ENCODE assay signal across 9 mouse cellular contexts in the genomic region with DNA sequence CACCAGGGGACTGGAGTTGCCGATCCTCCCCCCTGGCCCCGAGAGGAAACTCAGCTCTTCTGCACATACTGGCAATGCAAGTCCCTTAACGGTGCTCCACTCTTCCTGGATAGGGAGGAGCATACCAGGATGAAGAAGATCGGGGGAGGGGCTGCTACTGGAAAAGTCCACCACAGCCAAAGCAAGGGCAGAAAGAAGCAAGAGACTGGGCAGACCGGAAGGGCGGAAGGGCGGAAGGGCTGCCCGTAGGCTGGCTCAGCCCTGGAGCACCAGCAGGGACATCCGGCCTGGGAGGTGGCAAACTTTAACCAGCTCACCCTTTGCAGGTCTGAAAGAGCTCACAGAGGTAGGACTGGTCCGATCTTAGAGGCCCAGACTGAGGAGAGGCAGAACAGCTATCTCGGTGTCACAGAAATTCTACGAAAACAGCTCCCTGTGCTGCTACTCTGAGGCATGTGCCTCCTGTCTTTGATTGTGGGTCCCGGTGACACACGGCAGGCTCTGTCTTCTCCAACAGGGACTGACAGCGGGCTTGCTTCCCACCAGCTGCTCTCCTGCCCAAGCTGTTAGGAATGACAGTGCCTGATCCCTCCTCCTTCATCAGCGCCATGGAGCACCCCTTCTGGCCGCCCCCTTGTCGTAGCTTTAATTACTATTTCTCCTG.
A peak's percentile ranks its signal among the peaks of the same experiment; 100 is the strongest.
DNase-seq lines count a peak whose midpoint lies in the region; ATAC-seq and TF ChIP-seq lines count a peak whose summit lies in the region.
"Had no signal": no experiment of that assay in that cellular context is flagged by ENCODE, and none has a peak within 500 bp of the region (broad histone marks: within the 10 kb centered on the region; RNA-seq: fewer than 3 reads in every experiment).

No protein-coding gene starts in this region.

- WGBS in kidney, embryonic 14.5 days: 58% methylated on average over 18 of the region's 18 CpGs
- WGBS in forebrain, postnatal 0 days: 60% methylated on average over 18 of the region's 18 CpGs
- 64% methylated on average over 18 of the region's 18 CpGs for WGBS in midbrain, postnatal 0 days

- no peaks in the 10 kb centered on the region for H3K27me3 ChIP-seq in kidney, embryonic 14.5 days (ENCODE audit: control insufficient read depth, insufficient read depth, low read length)
- no peaks in the 10 kb centered on the region for H3K27me3 ChIP-seq in forebrain, postnatal 0 days (ENCODE audit: insufficient read depth, low read length)
- H3K27me3 ChIP-seq in midbrain, postnatal 0 days (ENCODE audit: insufficient read depth, low read length): no peaks in the 10 kb centered on the region

- peaks cover 49% of the 10 kb centered on the region for H3K4me1 ChIP-seq in kidney, embryonic 14.5 days (ENCODE audit: control insufficient read depth, insufficient read depth, low read length)
- peaks cover 42% of the 10 kb centered on the region for H3K4me1 ChIP-seq in forebrain, postnatal 0 days (ENCODE audit: insufficient read depth)
- H3K4me1 ChIP-seq in midbrain, postnatal 0 days (ENCODE audit: insufficient read depth, low read length): peaks cover 14% of the 10 kb centered on the region

- no peak overlapping the region for H3K4me2 ChIP-seq in kidney, embryonic 14.5 days (replicated peaks; ENCODE audit: low read depth, low read length)
- H3K4me2 ChIP-seq in forebrain, postnatal 0 days (ENCODE audit: low read depth): no peak overlapping the region
- H3K4me2 ChIP-seq in midbrain, postnatal 0 days (ENCODE audit: low read depth, low read length, poor library complexity, severe bottlenecking): no peak overlapping the region

- no peaks in the 10 kb centered on the region for H3K9me3 ChIP-seq in kidney, embryonic 14.5 days (ENCODE audit: control insufficient read depth, low read length)
- no peaks in the 10 kb centered on the region for H3K9me3 ChIP-seq in forebrain, postnatal 0 days (ENCODE audit: low read length)
- H3K9me3 ChIP-seq in midbrain, postnatal 0 days (ENCODE audit: low read length): no peaks in the 10 kb centered on the region
- H3K9me3 ChIP-seq: G1E had no signal

- no peak for DNase-seq in kidney, adult 8-10 months
- peak; percentile 47 for DNase-seq in forebrain, postnatal 0 days
- DNase-seq in kidney, postnatal 25 days: peak; percentile 31 to 62
- no peak for DNase-seq in midbrain, postnatal 0 days (ENCODE audit: low spot score)
- no peak for DNase-seq in right cerebral cortex, postnatal 10 days (ENCODE audit: low spot score in 2 of 2)
- DNase-seq in adrenal gland, postnatal 14 days: no peak
- DNase-seq in cerebellum, postnatal 36 days: no peak

- H3K27ac ChIP-seq in kidney, embryonic 14.5 days (ENCODE audit: low read depth, low read length): peak overlapping the region; percentile 39; the same call in 1 of the 2 replicates
- peak overlapping the region; percentile 29 for H3K27ac ChIP-seq in forebrain, postnatal 0 days (ENCODE audit: low read depth, low read length)
- H3K27ac ChIP-seq in midbrain, postnatal 0 days (ENCODE audit: low read depth, low read length): 0 out of 2 replicates have a peak overlapping the region, but pooled peaks have one; percentile 18

- H3K4me3 ChIP-seq in kidney, embryonic 14.5 days (ENCODE audit: low read length): no peak overlapping the region
- H3K4me3 ChIP-seq in forebrain, postnatal 0 days (ENCODE audit: low read depth, low read length): no peak overlapping the region
- no peak overlapping the region for H3K4me3 ChIP-seq in midbrain, postnatal 0 days (ENCODE audit: low read depth, low read length)

- TF ChIP-seq CTCF in forebrain, postnatal 0 days (IDR thresholded peaks at IDR 0.05; ENCODE audit: low read depth): 0 out of 2 replicates have a peak, but pooled peaks have one; percentile 2
- no peak for TF ChIP-seq CTCF in midbrain, postnatal 0 days (IDR thresholded peaks at IDR 0.05)

- no peak overlapping the region for H3K9ac ChIP-seq in kidney, embryonic 14.5 days (ENCODE audit: low read depth, low read length)
- no peak overlapping the region for H3K9ac ChIP-seq in forebrain, postnatal 0 days
- H3K9ac ChIP-seq in midbrain, postnatal 0 days (replicated peaks; ENCODE audit: low read length, poor library complexity, severe bottlenecking): no peak overlapping the region

- H3K36me3 ChIP-seq in kidney, embryonic 14.5 days (ENCODE audit: control insufficient read depth, insufficient read depth, low read length): no peaks in the 10 kb centered on the region
- H3K36me3 ChIP-seq in forebrain, postnatal 0 days (ENCODE audit: insufficient read depth): no peaks in the 10 kb centered on the region; the same call in 1 of the 2 replicates
- H3K36me3 ChIP-seq in midbrain, postnatal 0 days (ENCODE audit: insufficient read depth, low read length): no peaks in the 10 kb centered on the region
- H3K36me3 ChIP-seq: G1E had no signal

- ATAC-seq in kidney, embryonic 14.5 days (ENCODE audit: low FRiP score, low TSS enrichment): no peak
- peak; percentile 23; the same call in 1 of the 2 replicates for ATAC-seq in forebrain, postnatal 0 days
- no peak for ATAC-seq in midbrain, postnatal 0 days (ENCODE audit: low FRiP score)

Comparison
In these comparisons a context has a peak if more than half of its experiments do, and no peak if none do; other contexts are left out.
1. DNase-seq: peak in forebrain, postnatal 0 days (single experiment) and kidney, postnatal 25 days (2 of 2); none in kidney, adult 8-10 months (0 of 2), midbrain, postnatal 0 days (single experiment), right cerebral cortex, postnatal 10 days (0 of 2), adrenal gland, postnatal 14 days (single experiment) and cerebellum, postnatal 36 days (0 of 2).
2. Peak in every context shown above with its lines, with median percentiles within 50 percentile points of each other: H3K27ac ChIP-seq.